Mouse (Mus musculus): ENCODE measurements at regions not wholly inside any gene's neighbourhood (a gene's known extent, or its start where the extent isn't known, plus 50 kb on each side); places are given as distances from the start of the nearest gene placed in this dataset.
A peak's percentile ranks its signal among the peaks of the same experiment; 100 is the strongest.

DNA sequence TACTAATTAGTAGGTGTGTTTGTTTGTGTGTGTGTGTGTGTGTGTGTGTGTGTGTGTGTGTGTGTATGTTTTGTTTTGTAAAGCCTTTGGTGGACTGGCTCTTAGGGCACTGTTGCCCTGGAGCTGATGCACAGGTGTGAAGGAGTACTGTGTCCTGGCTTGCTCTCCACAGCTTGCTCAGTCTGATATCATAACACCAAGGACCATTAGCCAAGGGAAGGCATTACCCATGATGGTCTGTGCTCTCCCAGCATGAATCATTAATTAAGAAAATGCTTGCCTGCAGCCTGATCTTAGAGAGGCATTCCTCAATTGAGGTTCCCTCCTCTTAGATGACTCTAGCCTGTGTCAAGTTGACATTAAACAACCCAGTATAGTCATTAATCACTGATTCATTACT lies 54.7 kb downstream of the Spry2 start:
- DNase-seq = no peak
- intact Hi-C loops (cut with DNase I) = no loop called here

- intact Hi-C loops (cut with DNase I) = no loop called here
- no peak for DNase-seq
Measured at GRCm38 (mm10) chr14:105837533-105837932, 59.1 kb downstream of the Spry2 start.

GRCm38 (mm10) chr14:105830701-105831100 lies 65.9 kb downstream of the Spry2 start:
- intact Hi-C loops (cut with DNase I) = no loop called here

DNA sequence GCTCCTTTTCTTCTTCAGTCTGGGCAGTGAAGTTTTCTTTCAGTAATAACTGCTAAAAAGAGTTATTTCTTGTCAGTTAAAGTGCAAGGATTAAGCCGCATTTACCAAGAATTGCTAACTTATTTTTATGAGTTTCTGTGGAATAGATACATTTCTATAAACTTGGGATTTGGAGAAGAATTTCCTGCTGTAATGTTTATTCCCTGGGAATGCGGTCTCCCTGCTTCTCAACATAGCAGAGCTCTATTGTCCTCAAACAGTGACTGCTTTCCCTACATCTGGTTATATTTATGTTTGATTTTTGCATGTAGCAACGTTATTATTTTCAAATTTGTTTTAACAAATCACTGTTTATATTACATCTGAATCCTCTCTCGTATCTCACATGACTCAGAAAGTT lies 66.3 kb downstream of the Spry2 start:
- no peak for DNase-seq

More at GRCm38 (mm10) chr14:105830701-105831100, 65.9 kb downstream of the Spry2 start:
- DNase-seq = no peak

GRCm38 (mm10) chr14:105823129-105823528 lies 73.5 kb downstream of the Spry2 start:
- intact Hi-C loops (cut with DNase I) = no loop called here
- no peak for DNase-seq

More for the DNA sequence above, 66.3 kb downstream of the Spry2 start:
- intact Hi-C loops (cut with DNase I) = no loop called here

- intact Hi-C loops (cut with DNase I) = no loop called here
- no peak for DNase-seq
Measured at GRCm38 (mm10) chr14:105822653-105823052, 74.0 kb downstream of the Spry2 start.

DNA sequence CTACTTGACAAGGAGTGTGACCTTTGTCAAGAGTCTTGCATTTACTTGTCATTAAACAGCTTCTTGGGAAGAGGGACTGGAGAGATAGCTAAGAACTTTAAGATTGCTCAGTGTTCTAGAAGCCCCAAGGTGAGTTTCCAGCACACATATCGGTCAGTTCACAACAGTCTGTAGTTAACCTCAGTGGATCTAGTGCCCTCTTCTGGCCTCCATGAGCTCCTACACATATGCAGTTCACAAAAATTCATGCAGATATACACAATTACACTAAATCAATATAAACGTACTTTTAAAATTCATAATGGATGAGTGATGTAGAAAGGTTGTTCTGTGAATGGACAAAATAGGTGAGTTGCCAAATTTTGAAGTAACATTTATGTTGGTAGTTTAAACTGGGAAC lies 77.1 kb downstream of the Spry2 start:
- no peak for DNase-seq
- intact Hi-C loops (cut with DNase I) = no loop called here

GRCm38 (mm10) chr14:105818841-105819240 lies 77.8 kb downstream of the Spry2 start:
- intact Hi-C loops (cut with DNase I) = no loop called here

GRCm38 (mm10) chr14:105817481-105817880 lies 79.1 kb downstream of the Spry2 start:
- DNase-seq = no peak
- intact Hi-C loops (cut with DNase I) = no loop called here

More at GRCm38 (mm10) chr14:105818841-105819240, 77.8 kb downstream of the Spry2 start:
- no peak for DNase-seq

- intact Hi-C loops (cut with DNase I) = no loop called here
- DNase-seq = no peak
Measured at GRCm38 (mm10) chr14:105815827-105816226, 80.8 kb downstream of the Spry2 start.

DNA sequence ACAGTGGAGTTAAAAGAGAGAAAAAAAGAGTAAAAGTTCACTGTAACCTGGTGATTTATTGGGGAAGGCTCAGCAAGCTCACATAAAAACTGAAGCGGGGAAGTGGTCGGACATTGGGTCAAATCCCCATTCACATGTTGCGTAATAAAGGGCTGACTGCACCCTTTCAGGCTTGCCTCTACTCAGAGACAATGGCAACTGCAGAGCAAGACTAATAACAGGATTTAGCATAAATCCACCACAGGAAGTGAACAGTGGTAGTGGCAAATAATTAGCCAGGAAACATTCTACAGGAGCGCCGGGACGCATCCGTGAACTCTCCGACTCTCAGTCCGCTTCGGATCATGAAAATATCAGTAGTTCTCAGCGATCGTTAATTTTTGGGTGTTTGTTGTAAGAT lies 81.3 kb downstream of the Spry2 start:
- peak in 1 of 2 experiments; percentile 8 for DNase-seq
- intact Hi-C loops (cut with DNase I) = no loop called here

- no peak for DNase-seq
- intact Hi-C loops (cut with DNase I) = no loop called here
Measured at GRCm38 (mm10) chr14:105813661-105814060, 83.0 kb downstream of the Spry2 start.

GRCm38 (mm10) chr14:105813097-105813496 lies 83.5 kb downstream of the Spry2 start:
- DNase-seq = no peak
- intact Hi-C loops (cut with DNase I) = no loop called here

DNA sequence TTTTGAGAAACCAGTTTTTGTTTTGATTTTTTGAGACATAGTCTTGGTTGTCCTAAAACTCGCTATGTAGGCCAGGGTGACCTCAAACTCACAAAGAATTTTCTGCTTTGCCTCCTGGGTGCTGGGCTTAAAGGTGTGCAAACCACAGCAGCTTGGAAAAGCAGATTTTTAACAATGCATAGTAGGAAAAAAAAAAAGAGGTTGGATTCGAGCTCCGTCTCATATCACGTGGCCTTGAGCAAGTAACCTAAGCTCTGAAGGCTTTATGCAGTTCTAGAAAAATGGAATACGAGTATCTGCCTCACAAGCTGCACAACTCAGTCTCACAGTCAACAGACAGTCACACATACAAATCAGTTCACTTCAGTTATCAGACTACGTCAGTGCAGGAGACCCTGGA lies 90.9 kb downstream of the Spry2 start:
- intact Hi-C loops (cut with DNase I) = no loop called here
- no peak for DNase-seq

GRCm38 (mm10) chr14:105805362-105805761 lies 91.3 kb downstream of the Spry2 start:
- intact Hi-C loops (cut with DNase I) = no loop called here
- DNase-seq = no peak

GRCm38 (mm10) chr14:105804761-105805160 lies 91.9 kb downstream of the Spry2 start:
- no peak for DNase-seq
- intact Hi-C loops (cut with DNase I) = no loop called here

DNA sequence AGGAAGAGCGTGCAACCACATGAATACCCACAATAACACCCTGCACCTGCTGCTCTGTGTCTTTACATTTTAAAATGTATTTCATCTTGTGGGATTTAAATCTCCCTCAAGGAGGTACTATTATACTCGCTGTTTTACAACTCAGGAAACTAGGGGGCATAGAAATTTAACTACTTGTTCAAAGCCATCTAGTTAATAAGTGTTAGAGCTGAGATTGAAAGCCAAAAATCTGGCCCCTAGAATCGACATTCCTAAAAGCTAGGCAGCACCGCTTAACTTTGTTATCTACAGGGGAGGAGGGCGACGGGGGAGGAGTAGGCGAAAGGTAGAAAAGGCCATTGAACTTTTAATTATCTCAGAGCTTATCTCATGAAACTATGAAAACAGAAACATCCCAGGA lies 93.3 kb downstream of the Spry2 start:
- DNase-seq = no peak
- intact Hi-C loops (cut with DNase I) = no loop called here

GRCm38 (mm10) chr14:105802529-105803280 lies 93.9 kb downstream of the Spry2 start:
- no peak for DNase-seq
- intact Hi-C loops (cut with DNase I) = no loop called here

DNA sequence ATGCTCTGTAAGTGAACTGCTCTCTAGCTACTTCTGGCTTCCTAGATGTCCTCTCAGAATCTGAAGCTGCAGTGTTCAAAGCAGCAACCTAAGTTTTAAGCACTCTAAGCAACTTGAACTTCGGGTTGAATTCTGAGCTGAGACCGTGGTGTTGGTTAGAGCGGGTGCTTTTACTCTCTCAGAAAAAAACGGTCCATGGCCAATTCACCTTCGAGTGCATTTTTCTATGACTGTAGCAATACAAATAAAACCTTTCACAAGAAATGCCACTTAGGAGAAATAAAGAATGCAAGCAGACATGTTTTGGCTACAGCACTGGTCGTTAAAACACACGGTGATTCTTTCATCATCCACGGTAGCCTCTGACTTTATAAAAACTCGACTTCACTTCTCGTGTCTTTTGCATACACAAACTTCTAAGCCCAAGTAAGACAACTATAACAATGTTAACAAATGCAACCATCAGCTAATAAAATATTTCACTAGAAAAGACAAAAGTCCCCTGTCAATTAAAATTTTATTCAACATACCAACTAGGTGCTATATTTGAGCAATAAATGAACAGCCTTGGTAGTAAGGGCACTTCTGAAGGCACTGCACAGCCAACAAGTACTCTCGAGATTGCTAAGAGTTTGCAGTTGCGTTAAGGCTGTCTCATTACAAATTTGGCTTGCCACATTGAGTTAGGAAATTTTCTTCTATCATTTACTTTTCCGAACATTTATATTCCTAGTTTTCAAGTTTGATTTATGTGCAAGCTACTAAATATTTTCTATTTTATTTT lies 96.3 kb downstream of the Spry2 start:
- intact Hi-C loops (cut with DNase I) = no loop called here
- DNase-seq = no peak

DNA sequence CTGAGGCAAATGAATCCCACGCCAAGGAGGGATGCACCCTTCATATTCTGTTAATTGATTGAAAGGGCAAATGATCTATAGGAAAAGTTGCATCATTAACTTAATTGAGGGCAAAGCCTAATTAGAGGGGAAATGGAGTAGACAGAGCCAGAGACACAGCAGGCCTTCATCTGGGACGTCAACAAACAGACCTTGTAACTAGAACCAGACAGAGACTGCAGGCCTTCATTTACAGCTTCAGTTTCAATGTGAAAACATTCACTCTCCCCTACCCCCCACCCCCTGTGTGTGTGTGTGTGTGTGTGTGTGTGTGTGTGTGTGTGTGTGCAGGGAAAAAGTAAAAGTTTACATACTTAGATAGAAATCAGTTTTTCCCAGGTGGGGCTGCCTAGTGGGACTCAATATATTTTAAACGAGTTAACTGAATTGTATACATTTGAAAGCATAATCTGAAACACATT lies 97.2 kb downstream of the Spry2 start:
- no peak for DNase-seq
- intact Hi-C loops (cut with DNase I) = no loop called here

GRCm38 (mm10) chr14:105793010-105793702 lies 103.5 kb downstream of the Spry2 start:
- intact Hi-C loops (cut with DNase I) = no loop called here
- DNase-seq = no peak

Data from gastrocnemius, postnatal 36 days (tissue).